Mouse (Mus musculus): ENCODE measurements at regions not wholly inside any gene's neighbourhood (a gene's known extent, or its start where the extent isn't known, plus 50 kb on each side); places are given as distances from the start of the nearest gene placed in this dataset.
"Not testable (repeated sequence)": the region's sequence is repeated elsewhere in the genome, so short reads cannot be mapped to it uniquely, and the experiment has no call there.

DNA sequence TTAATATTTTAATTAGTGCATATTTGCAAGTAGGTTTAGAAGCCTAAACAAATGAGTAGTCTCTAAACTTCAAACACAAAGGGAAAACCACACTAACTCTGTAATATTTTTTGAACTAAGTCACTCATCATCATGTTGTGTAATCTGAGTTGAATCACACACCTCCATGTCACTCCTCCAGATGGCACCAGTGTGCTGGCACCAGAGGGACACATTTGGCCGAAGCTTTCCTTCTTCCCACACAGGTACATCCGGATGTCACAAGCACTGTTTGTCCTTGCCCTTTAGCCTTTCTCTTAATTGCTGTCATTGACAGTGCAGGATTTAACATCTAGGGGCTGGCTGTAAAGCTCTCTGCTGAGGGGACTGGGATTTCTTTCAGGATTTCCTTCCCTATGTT lies 256.7 kb upstream of the Ccdc54 start:
- DNase-seq (ENCODE audit: low spot score), result no peak

DNA sequence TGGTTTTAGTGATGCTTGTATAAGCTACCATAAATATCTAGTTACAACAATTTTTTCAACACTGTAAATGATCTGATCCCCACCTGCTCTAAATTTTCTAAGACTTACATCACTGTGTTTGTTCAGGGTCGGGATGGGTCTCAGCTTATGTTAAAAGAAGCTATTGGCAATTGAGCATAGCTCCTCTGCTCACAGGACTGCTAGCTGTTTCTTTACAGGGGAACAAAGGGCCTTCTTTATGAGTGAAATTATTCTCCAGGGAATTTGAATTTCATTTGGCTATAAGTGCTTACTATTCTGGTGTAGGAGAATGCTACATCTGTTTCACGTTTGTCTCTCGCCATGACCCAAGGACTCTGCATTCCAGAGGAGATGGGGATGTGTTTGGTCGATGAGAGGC lies 255.6 kb upstream of the Ccdc54 start:
- no peak for DNase-seq (ENCODE audit: low spot score)

DNA sequence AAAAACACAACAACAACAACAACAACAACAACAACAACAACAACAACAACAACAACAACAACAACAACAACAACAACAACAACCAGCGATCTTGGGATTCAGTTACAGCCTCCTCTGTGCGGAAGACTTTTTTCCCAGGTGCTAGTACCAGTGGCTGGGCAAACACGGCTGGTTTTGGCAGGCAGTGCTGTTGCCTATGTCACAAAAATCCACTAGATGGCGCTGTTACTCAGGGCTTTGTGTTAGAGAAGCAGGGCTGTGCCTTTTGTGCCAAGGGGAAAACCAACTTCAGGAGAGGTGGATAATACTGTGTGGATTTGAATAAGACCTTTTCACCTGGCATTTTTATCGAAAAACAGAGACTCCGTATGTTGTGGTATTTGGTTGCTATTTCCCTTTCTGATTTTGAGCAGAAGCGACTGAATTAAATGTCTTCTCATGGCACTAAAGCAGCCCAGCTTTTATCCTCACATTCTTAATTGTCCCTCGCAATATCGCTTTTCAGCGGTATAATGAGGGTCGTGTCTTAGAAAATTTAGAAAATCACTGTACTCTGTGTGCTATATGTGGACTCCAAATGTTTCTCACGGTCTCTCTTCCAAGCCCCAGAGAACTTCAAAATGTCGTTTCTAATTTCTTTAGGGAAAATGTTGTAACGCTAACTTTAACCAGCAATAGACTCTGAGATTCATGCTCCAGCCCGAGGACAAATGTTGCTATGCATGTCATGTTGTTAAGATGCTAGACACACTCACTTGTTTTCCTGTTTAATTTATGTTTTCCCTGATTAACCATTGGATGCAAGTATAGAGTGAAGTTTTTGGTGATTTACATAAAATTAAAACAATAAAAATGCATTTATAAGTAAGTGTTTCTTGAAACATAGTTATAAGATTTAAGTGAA lies 251.0 kb upstream of the Ccdc54 start:
- peak; percentile 48 for DNase-seq (ENCODE audit: low spot score)

DNA sequence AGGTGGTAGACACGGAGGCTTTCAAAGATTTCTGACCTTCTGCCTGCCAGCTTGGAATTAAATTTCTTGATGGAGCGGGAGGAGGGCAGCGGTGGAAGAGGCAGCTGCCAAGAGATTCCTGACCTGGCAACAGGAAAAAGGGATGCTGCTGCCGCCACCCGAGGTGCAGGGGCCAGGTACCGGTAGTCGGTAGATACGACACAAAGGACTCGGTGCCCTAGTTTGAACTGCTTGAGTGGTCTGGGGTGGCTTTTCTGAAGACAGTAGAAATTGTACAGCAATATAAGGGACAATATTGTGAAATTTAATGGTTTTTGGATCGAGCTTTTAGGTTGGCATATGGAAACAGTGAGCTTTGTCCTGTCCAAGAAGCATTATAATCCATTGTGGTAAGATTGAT lies 250.3 kb upstream of the Ccdc54 start:
- DNase-seq (ENCODE audit: low spot score), result no peak

DNA sequence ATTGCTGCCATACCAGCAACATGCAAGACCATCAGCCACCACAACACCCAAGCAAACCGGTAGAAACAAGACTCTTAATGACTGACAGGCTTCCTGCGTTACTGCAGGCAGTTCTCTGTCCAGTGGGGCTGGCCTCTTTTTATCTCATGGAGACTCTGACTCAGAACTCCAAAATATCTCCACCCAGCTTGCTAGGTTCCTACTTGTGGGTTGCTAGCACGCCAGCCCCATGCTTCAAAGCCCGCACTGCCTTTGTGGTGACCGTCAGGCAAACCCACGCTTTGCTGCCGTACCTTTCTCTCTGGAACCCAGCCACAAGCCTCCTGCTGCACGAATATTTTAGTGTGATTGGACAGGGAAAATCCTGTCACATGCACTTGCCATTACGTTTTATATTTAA lies 248.7 kb upstream of the Ccdc54 start:
- DNase-seq (ENCODE audit: low spot score), result no peak

DNA sequence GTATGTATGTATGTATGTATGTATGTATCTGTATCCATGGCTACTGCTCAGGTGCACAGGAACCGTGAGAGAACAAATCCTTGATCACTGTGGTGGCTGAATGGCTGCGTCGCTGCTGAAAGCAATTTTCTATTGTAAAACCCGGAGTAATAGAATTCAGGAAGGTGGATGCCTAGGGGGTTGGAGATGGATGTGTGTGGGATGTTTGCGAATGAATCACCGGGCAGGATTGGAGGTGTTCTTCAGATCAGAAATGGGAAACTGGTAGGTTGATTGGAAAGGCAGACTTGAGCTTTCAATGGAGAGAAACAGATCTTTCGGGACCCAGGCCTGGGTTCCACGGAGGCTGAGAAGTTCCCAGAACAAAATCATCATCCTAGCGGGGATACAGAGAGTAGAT lies 246.5 kb upstream of the Ccdc54 start:
- DNase-seq (ENCODE audit: low spot score), result no peak

DNA sequence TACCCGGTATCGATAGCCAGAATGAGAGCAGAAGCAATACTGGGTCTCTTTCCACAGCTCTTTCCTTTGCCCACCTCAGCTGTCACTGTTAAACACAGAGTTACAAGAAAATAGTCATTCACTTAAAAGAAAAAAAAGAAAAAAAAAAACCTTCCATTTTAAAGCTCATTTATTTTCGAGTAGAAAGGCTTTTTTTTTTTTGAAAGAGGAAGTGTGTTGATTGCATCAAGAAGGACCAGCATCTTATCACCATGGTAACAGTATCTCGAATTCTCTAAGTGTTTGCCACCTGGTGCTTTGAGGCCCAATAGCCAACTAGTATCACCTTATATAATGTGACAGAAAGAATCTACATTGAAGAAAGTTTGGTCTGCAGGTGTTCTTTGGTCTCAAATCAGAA lies 245.5 kb upstream of the Ccdc54 start:
- DNase-seq (ENCODE audit: low spot score), result no peak

DNA sequence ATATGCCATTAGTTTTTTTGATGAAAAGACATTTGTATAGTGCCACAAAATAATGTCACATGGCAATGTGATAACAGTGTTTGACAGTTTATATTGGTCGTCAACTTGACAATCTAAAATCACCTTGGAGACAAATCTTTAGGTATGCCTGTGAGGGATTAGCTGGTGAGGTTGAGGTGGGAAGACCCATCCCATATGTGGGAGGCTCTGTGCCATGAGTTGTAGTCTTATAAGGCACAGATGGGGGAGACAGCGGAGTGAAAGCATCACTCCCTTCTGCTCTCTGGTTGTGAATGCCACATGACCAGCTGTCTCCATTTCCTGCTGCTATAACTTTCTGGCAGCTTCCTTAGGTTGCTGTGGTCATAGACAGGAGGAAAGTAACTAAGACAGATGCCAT lies 242.4 kb upstream of the Ccdc54 start:
- DNase-seq (ENCODE audit: low spot score), result no peak

DNA sequence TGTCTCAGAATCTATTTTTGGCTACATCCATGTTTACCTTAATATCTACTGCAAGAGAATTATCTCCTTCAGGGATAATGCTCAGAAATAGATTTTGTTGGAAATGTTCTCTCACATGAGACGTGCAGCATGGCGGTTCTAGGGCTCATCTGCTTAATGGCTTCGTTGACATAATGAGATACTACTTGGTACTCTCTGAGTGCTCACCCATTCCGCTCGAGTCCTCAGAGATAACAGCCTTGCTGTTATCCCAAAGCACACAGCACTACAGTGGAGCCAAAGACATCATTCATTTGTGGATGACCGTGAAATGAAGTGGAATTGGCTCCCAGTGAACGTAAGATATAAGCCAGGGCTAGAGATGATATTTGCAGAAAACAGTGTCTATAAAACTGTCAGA lies 231.4 kb upstream of the Ccdc54 start:
- DNase-seq (ENCODE audit: low spot score), result no peak

DNA sequence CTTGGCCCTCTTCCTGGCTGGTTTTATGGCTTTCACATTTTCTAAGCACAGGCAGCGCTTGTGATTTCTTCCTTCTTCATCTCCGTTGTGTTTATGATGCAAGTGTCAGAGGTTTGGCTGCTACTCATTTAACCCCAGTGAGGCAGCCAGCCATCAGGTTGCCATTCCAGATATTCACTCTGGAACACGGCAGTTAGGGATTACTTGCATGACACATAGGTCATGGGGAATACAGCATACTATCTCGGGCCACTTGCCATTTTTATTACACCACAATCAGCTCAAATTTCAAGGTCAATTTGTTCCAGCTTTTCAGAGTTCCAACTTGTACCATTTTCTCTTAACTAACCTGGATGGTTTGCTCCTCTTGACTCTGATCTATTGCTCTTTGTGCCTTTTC lies 223.7 kb upstream of the Ccdc54 start:
- peak; percentile 10 for DNase-seq (ENCODE audit: low spot score)

DNA sequence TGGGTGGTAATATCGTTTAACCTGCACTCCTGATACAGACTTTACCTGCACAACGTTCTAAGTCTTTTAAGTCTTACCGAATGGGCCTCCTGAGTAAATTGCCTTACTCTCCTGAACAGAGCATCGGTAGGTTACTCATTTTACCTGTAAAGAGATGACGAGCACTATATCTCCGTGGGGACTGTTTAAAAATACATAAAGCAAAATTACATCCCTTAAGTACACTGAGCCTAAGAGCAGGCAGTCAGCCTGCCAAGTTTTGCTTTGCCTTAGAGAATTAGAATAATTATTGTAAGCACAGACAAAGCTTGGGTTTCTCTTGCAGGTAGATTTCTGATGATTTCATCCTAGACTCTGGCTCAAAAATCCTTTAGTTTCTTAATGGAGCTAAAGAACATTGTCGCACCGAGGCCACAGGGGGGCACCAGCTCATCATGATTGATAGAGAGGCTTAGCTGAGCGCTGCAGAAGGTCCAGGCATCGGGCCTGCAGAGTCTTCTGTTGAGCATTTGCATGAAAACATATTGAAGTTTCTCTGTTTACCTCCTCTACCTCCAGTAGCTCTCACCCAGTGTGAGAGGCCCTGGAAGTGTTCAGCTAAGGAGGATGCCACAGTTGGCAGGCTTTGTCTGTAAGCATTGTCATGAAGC lies 208.3 kb upstream of the Ccdc54 start:
- peak; percentile 36 for DNase-seq (ENCODE audit: low spot score)

DNA sequence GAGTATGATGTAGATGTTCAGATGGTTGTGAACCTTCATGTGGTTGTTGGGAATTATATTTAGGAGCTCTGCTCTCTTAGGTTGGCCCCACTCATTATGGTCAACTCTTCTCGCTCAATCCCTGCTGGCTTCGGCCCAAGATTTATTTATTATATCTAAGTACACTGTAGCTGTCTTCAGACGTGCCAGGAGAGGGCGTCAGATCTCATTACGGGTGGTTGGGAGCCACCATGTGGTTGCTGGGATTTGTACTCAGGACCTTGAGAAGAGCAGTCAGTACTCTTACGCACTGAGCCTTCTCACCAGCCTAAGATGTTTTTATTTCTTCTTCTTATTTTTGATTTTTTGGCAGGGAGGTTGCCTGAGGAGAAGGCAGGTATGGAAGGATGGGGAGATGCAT lies 207.1 kb upstream of the Ccdc54 start:
- DNase-seq (ENCODE audit: low spot score), result no peak

DNA sequence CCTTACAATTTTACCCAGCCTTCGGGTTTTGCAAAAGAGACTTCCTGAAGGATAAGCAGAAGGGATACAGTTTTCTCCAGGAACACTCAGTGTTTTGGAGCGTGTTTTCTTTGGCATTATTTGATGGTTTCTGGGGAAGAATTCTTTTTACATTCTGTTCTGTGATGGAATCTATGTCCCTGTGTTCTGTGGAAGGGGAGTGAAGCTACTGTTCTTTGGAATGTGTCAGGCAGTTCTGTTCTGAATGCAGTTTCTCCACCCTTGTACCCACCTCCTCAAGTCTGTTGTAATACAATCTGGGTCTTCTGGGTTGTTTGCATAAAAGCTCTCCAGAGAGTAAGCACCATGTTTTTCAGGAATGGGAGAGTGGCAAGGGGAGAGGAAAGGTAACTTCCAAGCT lies 202.0 kb upstream of the Ccdc54 start:
- DNase-seq (ENCODE audit: low spot score), result no peak

DNA sequence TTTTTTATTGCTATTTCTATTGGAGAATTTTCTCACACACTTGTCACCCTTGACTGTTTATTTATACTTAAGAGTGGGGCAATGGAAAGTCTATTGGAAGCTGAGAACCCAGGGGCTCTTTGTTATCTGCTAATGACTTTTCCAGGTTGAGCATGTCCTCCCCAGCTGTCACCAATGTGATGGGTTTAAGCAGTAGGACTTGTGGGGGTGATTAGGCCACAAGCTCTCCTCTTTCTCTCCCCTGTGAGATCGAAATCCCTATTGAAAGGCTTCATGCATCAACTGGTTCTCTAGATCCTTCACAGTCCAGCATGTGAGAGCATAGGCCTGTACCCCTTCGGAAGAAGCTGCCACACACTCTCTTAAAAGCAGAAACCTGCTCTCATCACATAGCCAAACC lies 201.6 kb upstream of the Ccdc54 start:
- DNase-seq (ENCODE audit: low spot score), result no peak

DNA sequence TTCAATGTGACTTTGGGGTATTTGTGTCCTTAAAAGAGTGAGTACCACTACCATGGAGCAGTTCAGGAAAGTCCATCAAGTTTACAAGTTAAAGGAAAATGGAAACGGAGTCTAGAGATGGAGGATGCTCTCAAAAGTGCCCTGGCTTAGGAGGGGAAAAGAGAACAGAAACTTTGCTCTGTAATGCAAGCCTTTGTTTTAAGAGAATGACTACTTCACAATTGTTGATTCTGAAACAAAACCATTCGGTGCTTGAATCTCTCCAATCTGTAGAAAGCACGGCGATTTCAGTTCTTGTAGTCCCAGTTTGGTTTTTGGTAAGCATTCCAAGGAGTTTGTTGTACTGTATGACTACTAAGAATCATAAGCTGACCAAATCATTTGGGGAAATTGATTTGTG lies 197.7 kb upstream of the Ccdc54 start:
- no peak for DNase-seq (ENCODE audit: low spot score)

DNA sequence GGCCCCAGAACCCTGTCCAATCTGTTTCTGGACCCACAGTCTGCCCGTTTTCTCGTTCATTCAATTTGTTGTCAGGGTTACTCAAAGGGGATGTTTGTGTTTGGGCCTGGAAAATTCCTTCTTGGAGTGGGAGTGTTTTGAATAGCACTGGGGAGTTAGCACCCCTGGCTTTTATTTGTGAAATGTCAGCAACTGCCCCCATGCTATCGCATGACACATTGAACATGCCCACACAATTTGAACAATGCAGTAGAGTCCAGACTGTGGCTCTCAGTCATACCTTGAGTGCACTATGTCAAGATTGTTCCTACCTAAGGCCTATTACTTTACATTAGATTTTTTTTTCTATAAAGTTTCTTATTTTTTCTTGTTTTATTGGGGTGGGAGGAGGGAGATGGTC lies 195.2 kb upstream of the Ccdc54 start:
- DNase-seq (ENCODE audit: low spot score), result no peak

DNA sequence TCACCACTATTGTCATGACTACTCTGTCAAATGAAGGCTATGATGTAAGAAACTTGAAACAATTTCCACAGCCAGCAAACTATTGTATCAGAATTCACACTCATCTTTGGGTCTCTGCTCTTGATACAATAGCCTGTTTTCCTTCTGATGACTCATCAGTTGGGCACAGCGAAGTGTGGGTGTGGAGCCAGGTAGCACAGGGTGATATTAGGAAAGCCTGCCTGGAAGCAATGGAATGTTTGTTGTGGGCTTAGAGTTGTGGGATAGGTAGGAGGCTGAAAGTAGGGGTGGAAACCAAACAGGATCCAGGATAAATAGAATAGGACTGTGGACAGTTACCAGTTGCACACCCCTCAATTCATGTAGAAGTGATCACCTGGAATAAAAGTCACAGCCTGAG lies 194.4 kb upstream of the Ccdc54 start:
- no peak for DNase-seq (ENCODE audit: low spot score)

DNA sequence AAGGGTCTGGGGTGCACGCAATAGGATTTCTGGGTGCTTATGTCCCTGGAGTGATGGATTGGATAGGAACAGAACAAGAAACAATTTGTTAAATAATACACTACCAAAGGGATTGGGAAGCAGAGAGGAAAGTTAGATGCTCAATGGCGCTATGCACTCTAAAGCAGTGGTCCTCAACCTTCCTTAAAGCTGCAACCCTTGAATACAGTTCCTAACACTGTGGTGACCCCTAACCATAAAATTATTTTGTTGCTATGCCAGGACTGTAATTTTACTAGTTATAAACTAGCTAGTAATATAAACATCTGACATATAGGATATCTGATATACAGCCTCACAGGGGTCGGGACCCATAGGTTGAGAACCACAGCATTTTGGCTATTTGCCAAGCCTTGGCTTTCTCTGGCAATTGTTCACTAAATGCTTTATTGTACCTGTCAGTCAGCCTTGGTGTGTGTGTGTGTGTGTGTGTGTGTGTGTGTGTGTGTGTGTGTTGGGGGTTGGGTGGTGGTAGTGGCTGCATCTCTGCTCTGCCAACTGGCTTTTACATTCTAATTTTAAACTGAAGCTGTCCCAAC lies 193.8 kb upstream of the Ccdc54 start:
- DNase-seq (ENCODE audit: low spot score), result no peak

DNA sequence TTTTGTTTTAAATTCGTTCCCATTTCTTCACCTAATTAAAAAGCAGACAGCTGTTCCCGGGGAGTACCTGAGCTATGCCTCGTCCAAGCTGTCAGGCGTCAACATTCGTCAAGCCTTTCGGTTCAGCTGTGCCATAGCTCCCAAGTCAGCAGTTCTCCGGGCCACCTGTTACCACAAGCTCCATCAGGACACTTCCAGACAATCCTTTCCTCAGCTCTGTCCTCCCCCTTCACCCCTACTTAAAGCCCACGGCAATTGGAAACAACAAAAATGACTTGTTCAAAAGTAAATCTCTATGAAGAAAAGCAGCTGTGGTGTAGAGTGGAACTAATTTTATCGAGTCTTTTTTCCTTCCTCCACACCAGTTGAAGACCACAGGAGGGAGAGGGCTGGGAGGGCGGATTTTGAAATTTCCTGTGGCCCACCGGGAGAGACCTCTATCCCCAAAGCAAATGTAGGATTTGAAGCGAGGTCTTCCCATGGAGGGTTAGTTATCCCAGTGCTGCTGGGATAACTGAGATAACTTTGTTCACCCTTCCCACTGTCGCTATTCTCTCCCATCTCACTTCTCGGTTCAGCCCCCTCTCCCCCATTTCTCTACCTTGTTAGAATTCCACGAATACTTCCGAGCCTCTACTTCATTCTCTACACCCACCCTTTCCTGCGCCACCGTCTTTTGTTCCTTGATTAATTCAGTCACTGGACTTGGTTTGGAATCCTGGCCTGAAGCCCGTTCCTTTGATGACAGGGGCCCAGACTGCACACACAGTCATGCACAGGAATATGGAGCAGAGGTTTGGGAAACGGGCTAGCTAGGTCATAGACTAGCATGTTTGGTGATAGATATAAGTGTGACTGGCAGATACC lies 193.1 kb upstream of the Ccdc54 start:
- DNase-seq (ENCODE audit: low spot score), result no peak

DNA sequence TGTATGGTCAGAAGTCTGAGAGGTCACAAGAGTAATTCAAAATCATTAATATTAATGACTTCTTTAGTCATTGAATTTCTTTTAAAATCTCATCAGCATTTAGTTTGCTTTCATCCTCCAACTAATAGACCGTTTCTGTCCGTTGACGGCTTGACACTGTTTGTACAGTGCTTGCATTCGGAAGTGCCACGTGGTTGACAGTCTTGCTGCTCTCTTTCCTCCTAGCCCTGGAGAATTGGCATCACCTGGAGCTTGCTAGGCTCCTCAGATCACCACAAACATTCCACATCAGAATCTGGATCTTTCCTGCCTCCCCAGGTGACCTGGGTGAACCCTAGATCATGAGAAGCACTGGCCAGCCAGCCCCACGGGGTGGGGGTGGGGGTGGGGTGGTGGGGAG lies 192.3 kb upstream of the Ccdc54 start:
- DNase-seq (ENCODE audit: low spot score), result no peak

DNA sequence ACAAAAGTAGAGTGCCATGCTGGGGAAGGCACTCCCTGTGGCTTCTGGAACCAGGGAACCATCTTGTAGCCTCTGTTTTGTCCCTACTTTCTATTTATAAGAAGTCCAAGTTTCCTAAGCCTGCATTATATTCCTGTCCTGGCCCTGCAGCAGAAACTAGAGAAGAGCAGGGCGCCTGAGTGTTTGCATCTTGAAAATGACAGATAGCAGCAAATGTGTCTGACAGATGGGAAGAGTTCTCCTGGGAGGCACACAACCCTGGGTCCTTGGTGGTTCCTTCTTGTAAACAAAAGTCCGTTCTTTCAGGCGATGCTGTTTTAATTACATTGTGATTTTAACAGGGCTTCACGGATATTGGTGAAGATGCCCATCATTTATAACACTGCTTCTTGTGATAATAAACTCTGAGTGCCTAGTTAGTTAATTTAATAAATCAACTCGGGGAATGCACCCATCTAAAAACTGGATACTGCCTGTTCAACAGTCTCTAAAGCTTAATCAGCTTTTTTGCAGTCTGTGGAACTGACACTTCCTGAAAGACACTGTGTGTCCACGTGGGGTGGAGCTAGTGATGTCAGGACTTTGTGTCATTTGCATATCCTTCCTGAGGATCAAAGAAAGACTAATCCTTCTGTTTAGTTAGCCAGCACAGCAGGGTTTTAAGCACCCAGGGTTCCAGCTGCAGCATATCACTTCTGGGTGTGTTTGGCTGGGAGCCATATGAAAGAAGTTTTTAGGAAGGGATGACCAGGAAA lies 188.3 kb upstream of the Ccdc54 start:
- DNase-seq (ENCODE audit: low spot score), result no peak

DNA sequence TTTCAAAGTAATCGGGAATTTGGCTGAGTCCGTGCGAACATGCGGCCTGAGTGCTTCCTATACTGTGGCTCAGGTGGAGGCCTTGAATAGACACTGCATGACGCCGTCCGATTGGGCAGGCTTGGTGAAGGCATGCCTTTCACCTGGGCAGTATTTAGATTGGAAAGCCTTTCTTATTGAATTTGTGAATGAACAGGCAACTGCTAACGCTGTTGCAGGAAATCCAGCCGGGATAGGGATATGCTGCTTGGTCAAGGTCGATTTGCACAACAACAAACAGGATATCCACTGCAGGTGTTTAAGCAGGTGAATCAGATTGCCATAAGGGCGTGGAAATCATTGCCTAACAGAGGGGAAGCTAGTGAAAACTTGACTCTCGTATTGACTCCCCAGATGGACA lies 183.7 kb upstream of the Ccdc54 start:
- DNase-seq (ENCODE audit: low spot score), result not testable (repeated sequence)

Data from yolk sac, embryonic 10.5 days (tissue).